Mouse (Mus musculus): Measurements from ENCODE around the gene Nckap5l.

GRCm38 (mm10) chr15:99449131-99449750, 8.3 kb downstream of the Nckap5l start:
- TF ChIP-seq CTCF (IDR thresholded peaks at IDR 0.05; ENCODE audit: insufficient read depth, low read length) (no peak), POLR2A (IDR thresholded peaks at IDR 0.05; ENCODE audit: borderline replicate concordance, extremely low read depth, low read depth, low read length) (no peak)

Measured in lung, adult 2 months (tissue).